Comparison of ENCODE assay signal across 9 mouse cellular contexts in genomic region chr2:52999524-52999969, GRCm38 (mm10).
A peak's percentile ranks its signal among the peaks of the same experiment; 100 is the strongest.
DNase-seq lines count a peak whose midpoint lies in the region; ATAC-seq lines count a peak whose summit lies in the region.
"Had no signal": no experiment of that assay in that cellular context is flagged by ENCODE, and none has a peak within 500 bp of the region (broad histone marks: within the 10 kb centered on the region; RNA-seq: fewer than 3 reads in every experiment).

No protein-coding gene starts in this region.

- no peak overlapping the region for H3K4me2 ChIP-seq in hindbrain, embryonic 15.5 days
- H3K4me2 ChIP-seq in hindbrain, embryonic 11.5 days (replicated peaks; ENCODE audit: low read depth, low read length), result no peak overlapping the region
- H3K4me2 ChIP-seq: liver, embryonic 13.5 days had no signal

- WGBS in hindbrain, embryonic 15.5 days, result 33% methylated on average over 3 of the region's 3 CpGs
- WGBS in hindbrain, embryonic 11.5 days, result 47% methylated on average over 3 of the region's 3 CpGs

- peaks cover 11% of the 10 kb centered on the region for H3K4me1 ChIP-seq in hindbrain, embryonic 15.5 days (replicated peaks)
- no peaks in the 10 kb centered on the region for H3K4me1 ChIP-seq in hindbrain, embryonic 11.5 days (replicated peaks; ENCODE audit: control insufficient read depth, insufficient read depth, low read length)
- H3K4me1 ChIP-seq: liver, embryonic 13.5 days had no signal

- H3K27ac ChIP-seq in hindbrain, embryonic 15.5 days (replicated peaks), result no peak overlapping the region
- H3K27ac ChIP-seq in hindbrain, embryonic 11.5 days (ENCODE audit: low read depth, low read length), result no peak overlapping the region
- H3K27ac ChIP-seq: liver, embryonic 13.5 days had no signal

- no peaks in the 10 kb centered on the region for H3K36me3 ChIP-seq in hindbrain, embryonic 15.5 days
- H3K36me3 ChIP-seq in hindbrain, embryonic 11.5 days (ENCODE audit: control insufficient read depth, insufficient read depth, low read length), result no peaks in the 10 kb centered on the region
- H3K36me3 ChIP-seq: liver, embryonic 13.5 days had no signal

- H3K4me3 ChIP-seq in hindbrain, embryonic 15.5 days, result no peak overlapping the region
- no peak overlapping the region for H3K4me3 ChIP-seq in hindbrain, embryonic 11.5 days (ENCODE audit: low read depth, low read length)
- H3K4me3 ChIP-seq: liver, embryonic 13.5 days had no signal

- no peaks in the 10 kb centered on the region for H3K9me3 ChIP-seq in hindbrain, embryonic 15.5 days
- no peaks in the 10 kb centered on the region for H3K9me3 ChIP-seq in hindbrain, embryonic 11.5 days (ENCODE audit: control insufficient read depth, low read length)
- H3K9me3 ChIP-seq: liver, embryonic 13.5 days had no signal

- H3K9ac ChIP-seq in hindbrain, embryonic 15.5 days, result no peak overlapping the region
- no peak overlapping the region for H3K9ac ChIP-seq in hindbrain, embryonic 11.5 days (ENCODE audit: low read depth, low read length)
- H3K9ac ChIP-seq: liver, embryonic 13.5 days had no signal

- DNase-seq in adrenal gland, adult (ENCODE audit: inconsistent age in 2 of 2, low spot score in 1 of 2), result peak; percentile 39 to 86
- no peak for DNase-seq in adrenal gland, postnatal 4 days (ENCODE audit: low spot score in 2 of 2)
- DNase-seq in hindbrain, embryonic 11.5 days (ENCODE audit: low spot score), result no peak
- DNase-seq in adipocyte (ENCODE audit: low spot score), result peak; percentile 92
- DNase-seq in lung, postnatal 14 days, result peak; percentile 21
- no peak for DNase-seq in c-Kit-positive CD71-positive TER-119-positive erythroid progenitor cells, embryonic 14.5 days (ENCODE audit: low spot score)
- DNase-seq in thymus, postnatal 36 days, result no peak
- DNase-seq: liver, embryonic 13.5 days had no signal

- H3K27me3 ChIP-seq in hindbrain, embryonic 15.5 days, result no peaks in the 10 kb centered on the region
- no peaks in the 10 kb centered on the region for H3K27me3 ChIP-seq in hindbrain, embryonic 11.5 days (ENCODE audit: control insufficient read depth, insufficient read depth, low read length)
- H3K27me3 ChIP-seq: liver, embryonic 13.5 days had no signal

- peak; percentile 64; the same call in 1 of the 2 replicates for ATAC-seq in hindbrain, embryonic 15.5 days (ENCODE audit: low FRiP score, low read depth)
- ATAC-seq in hindbrain, embryonic 11.5 days (ENCODE audit: low FRiP score), result no peak

Comparison
In these comparisons a context has a peak if more than half of its experiments do, and no peak if none do; other contexts are left out.
1. DNase-seq: peak in adrenal gland, adult (2 of 2), adipocyte (single experiment) and lung, postnatal 14 days (single experiment); none in adrenal gland, postnatal 4 days (0 of 2), hindbrain, embryonic 11.5 days (single experiment), c-Kit-positive CD71-positive TER-119-positive erythroid progenitor cells, embryonic 14.5 days (single experiment) and thymus, postnatal 36 days (0 of 2).